Mouse (Mus musculus) gastrocnemius, postnatal 14 days (tissue): Measurements from ENCODE around the gene Pou3f1. TPM values are rescaled to one million over a fixed set of nuclear protein-coding genes. Genes with fewer than 3 reads are reported as not detected.

Experiments used
- DNase-seq: peaks from one replicate; pipeline ENCODE4 v3.0.0; 2021; ENCODE audit warnings: mixed read lengths
- intact Hi-C: fragments of 180-260 bp; cut with DNase I; formaldehyde crosslinking; loops from one replicate; pipeline ENCODE4 v1.15.1; 2025; ENCODE audit warnings: low total_unique reads
- long read RNA-seq, 2 experiments: library from polyadenylated mRNA; stranded (forward); transcript quantifications; one replicate each; pipeline ENCODE4 v2.0.0; 2021
- total RNA-seq, 2 experiments: library from RNA; stranded (reverse); gene quantifications; 2 replicates each; pipeline ENCODE4 v1.2.3; 2021

The Pou3f1 gene
- total RNA-seq, result 1 to 10 TPM; 1.3 to 2.2 TPM
- long read RNA-seq, experiment 1, transcript Pou3f1-201 (1 exons, 3,849 nt), result major isoform, 8 of 8 reads
- long read RNA-seq, experiment 1, partial matches to known transcripts, result 0 of 8 reads
- long read RNA-seq, experiment 1, other reads (novel, unspliced or antisense), result 0 of 8 reads
- long read RNA-seq, experiment 2, transcript Pou3f1-201 (1 exons, 3,849 nt), result major isoform, 20 of 20 reads
- long read RNA-seq, experiment 2, partial matches to known transcripts, result 0 of 20 reads
- long read RNA-seq, experiment 2, other reads (novel, unspliced or antisense), result 0 of 20 reads

DNA sequence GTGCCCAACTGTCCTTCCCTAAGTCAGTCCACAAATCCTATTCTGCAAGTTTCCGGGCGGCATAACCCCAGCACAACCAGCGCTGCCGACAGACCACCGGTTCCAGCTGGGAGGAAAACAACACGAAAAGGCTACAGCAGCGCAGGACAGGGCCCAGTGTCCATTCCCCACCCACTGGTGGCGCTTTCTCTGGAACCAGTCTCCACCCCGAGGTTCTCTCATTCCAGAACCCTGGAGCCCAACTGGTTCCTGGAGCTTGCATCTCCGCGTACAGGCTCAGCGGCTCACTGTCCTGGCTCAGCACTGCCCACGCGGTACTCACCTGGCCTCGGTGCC, at the start of gene Pou3f1:
TSS of gene Pou3f1 (plus strand) at position 290 of the 336 bp plus-strand sequence.
- DNase-seq, result no peak
- intact Hi-C loops, result no loop called here

DNA sequence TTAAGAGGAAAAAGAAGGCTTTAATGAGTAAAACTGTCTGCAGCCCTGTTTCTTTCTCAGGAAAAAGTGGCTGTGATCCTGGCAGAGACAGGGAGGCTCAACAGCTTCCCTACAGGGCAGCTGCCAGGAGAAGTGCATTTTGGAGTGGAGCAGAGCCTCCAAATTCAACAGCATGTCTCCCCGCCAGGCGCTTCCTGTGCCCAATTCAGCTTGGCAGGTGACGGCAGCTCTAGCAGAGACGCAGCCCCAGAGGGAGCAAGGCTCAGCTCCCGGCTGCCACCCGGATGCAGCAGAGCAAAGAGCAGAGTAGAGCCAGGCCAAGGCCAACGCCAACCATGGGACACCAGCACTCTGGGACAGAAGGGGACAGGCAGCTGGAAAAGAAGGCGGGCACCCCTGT, 49.4 kb upstream of the Pou3f1 start:
- peak; percentile 60 for DNase-seq
- intact Hi-C loops, result no loop called here

- intact Hi-C loops, result no loop called here
Measured at GRCm38 (mm10) chr4:124610066-124610465, 46.5 kb upstream of the Pou3f1 start.

GRCm38 (mm10) chr4:124610703-124611102, 45.9 kb upstream of the Pou3f1 start, which contains the start of gene 3100002H09Rik:
TSS of gene 3100002H09Rik (minus strand) at chr4:124610803.
- no peak for DNase-seq
- intact Hi-C loops, result no loop called here

More at GRCm38 (mm10) chr4:124610066-124610465, 46.5 kb upstream of the Pou3f1 start:
- no peak for DNase-seq

- intact Hi-C loops, result no loop called here
- no peak for DNase-seq
Measured at GRCm38 (mm10) chr4:124611768-124612167, 44.8 kb upstream of the Pou3f1 start.

DNA sequence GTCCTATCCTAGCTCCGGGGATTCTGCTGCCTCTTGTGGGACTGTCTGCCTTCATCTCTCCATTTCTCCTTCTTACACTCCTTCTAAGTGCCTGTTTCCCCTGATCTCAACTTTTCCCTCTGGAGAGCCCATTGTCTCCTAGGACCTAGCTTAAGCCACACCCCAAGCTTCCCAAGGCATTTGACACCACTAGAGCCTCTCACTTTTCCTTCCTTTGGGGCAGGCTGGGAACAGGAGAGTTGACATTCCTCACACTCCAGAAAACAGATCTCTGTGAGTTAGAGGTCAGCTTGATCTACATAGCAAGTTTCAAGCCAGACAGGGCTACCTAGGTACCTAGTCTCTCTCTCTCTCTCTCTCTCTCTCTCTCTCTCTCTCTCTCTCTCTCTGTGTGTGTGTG, 42.4 kb upstream of the Pou3f1 start:
- intact Hi-C loops, result no loop called here
- DNase-seq, result no peak

- intact Hi-C loops, result no loop called here
- no peak for DNase-seq
Measured at GRCm38 (mm10) chr4:124615406-124615960, 41.1 kb upstream of the Pou3f1 start.

- intact Hi-C loops, result no loop called here
- DNase-seq, result no peak
Measured at GRCm38 (mm10) chr4:124615986-124616385, 40.6 kb upstream of the Pou3f1 start.

DNA sequence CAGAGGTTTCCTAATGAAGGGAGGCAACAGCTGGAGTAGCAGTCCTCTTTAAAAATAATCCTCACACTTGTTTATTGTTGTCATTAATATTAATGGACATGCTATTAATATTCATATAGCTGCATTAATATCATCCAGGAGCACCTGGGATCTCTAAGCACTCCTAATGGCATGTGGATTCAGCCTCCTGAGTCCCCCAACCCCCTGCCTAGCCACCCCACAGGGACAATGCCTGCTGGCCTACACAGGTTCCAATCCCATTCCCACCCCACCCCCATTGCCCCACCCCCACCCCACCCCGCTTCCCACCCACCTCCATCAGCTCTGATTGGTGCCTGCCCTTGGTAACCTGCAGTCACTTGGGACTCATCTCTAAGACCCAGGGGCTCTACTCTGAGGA, 40.0 kb upstream of the Pou3f1 start:
- intact Hi-C loops, result no loop called here

GRCm38 (mm10) chr4:124618599-124618998, 38.0 kb upstream of the Pou3f1 start:
- intact Hi-C loops, result no loop called here
- no peak for DNase-seq

More for the DNA sequence above, 40.0 kb upstream of the Pou3f1 start:
- no peak for DNase-seq

DNA sequence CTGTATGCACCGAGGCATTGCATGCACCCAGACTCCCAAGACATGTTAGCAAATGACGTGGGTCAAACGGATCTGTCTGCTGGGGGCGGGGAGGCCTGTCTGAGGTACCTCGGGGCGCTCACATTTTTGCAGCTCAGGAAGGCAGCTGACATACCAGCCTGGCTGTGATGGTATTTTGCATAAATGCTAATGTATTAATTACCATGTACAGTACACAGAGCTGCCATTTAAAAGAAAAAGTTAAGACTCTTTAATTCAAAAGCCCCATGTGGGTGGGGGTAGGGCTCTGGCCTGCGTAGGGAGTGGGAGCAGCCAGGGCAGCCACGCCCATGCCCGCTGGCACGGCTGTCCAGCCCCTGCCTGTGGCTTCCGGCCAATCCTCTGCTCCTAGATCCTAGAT, 35.2 kb upstream of the Pou3f1 start:
- no peak for DNase-seq
- intact Hi-C loops, result no loop called here

DNA sequence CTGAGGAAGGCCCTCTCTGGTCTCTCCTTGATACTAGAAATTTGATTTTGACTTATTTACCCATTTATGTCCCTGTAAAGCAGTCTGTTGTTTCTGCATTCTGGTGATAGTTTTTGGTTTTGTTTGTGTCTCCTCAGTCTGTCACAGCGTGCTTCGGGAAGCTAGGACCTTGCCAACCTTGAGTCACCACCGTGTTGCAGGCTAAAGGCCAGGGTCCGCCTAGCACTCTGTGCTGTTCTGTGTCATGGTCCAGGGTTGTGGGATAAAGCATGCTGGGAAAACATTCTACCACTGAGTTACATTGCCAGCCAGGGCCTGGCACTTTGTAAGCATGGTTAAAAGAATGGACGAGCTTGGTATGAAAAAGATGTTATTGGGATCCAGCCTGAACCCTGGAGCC, 34.0 kb upstream of the Pou3f1 start:
- no peak for DNase-seq
- intact Hi-C loops, result no loop called here

DNA sequence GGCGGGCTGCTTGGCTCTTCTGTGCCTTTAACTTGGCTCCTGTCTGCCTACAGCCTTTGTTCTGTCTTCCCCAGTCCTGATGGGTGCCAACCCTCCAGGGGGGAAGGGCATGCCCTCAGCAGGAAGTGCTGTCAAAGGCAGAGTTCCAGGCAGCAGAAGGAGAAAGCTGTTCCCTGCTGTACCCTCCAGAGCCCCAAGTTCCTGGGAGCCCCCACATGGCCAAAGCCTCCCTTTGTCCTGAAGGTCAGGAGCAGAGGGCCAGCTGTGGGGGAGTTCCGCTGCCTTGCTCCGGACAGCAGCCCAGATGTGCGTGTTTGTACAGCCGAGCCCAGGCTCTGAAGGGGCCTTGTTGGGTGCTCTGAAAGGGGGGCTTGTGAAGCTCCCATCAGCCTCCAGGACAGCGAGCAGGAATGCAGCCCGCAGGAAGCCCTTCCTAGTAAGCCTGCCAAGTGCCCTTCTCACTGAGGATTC, 32.5 kb upstream of the Pou3f1 start:
- DNase-seq, result no peak

DNA sequence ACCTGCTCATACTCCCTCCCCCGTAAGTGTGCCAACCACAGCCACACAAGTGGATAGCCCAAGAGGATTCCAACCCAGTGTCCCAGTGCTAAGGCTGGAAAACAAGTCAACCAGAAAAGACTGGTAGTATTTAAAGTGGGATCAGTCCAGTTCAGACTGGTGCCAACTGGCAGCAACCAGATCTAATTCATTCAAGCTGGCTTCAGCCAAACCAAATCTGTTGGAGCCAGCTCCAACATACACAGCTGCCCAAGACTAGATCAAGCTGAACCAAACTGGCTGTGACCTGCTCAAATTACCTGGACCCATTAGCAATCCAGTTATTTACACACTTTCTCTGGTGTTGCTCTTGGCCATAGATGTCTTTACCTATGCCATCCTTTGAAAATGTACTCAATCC, 29.8 kb upstream of the Pou3f1 start:
- intact Hi-C loops, result no loop called here

More for the DNA sequence above, 32.5 kb upstream of the Pou3f1 start:
- intact Hi-C loops, result no loop called here

GRCm38 (mm10) chr4:124631456-124631855, 25.2 kb upstream of the Pou3f1 start:
- intact Hi-C loops, result no loop called here
- no peak for DNase-seq

More for the DNA sequence above, 29.8 kb upstream of the Pou3f1 start:
- DNase-seq, result no peak

- intact Hi-C loops, result no loop called here
- no peak for DNase-seq
Measured at GRCm38 (mm10) chr4:124632856-124633255, 23.8 kb upstream of the Pou3f1 start.

DNA sequence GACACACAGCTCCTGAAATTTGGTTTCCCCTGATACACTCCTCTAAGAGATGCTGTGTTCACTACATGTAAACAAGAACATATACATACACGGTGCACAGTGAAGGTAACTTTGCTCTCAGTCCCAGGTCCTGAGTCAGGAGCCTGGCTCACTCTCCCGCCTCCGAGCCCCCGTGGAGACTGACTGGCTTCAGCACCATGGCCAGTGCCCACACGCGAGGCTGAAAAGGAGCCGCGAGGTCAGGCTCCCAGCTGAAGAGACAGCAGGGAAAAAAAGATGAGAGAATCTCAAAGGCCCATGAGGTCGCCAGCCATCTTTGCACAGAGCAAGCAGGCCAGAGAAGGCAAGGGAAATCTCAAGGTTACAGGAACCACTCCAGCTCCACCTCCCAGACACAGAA, 23.3 kb upstream of the Pou3f1 start:
- intact Hi-C loops, result no loop called here
- peak; percentile 43 for DNase-seq

GRCm38 (mm10) chr4:124639715-124640114, 16.9 kb upstream of the Pou3f1 start:
- no peak for DNase-seq
- intact Hi-C loops, result no loop called here

- no peak for DNase-seq
- intact Hi-C loops, result no loop called here
Measured at GRCm38 (mm10) chr4:124643859-124644258, 12.7 kb upstream of the Pou3f1 start.

- intact Hi-C loops, result no loop called here
- no peak for DNase-seq
Measured at GRCm38 (mm10) chr4:124644974-124645433, 11.6 kb upstream of the Pou3f1 start.

- intact Hi-C loops, result no loop called here
- no peak for DNase-seq
Measured at GRCm38 (mm10) chr4:124646591-124646990, 10.0 kb upstream of the Pou3f1 start.
